Mouse (Mus musculus) kidney, adult 2 months (tissue): ENCODE measurements at regions not wholly inside any gene's neighbourhood (a gene's known extent, or its start where the extent isn't known, plus 50 kb on each side); places are given as distances from the start of the nearest gene placed in this dataset.

ENCODE experiments used
- CTCF ChIP-seq: fragments of 200-500 bp; conservative IDR thresholded peaks from 2 replicates; pipeline ENCODE4 v1.5.1; 2011; ENCODE audit warnings: low read depth, mild to moderate bottlenecking, control low read depth, low read length, moderate library complexity, mixed read lengths; ENCODE audit not compliant: insufficient read depth, insufficient read length
- POLR2A ChIP-seq: fragments of 200-500 bp; IDR thresholded peaks from one replicate; pipeline ENCODE4 v1.6.1; 2011; ENCODE audit warnings: low read depth, low read length, control low read depth

DNA sequence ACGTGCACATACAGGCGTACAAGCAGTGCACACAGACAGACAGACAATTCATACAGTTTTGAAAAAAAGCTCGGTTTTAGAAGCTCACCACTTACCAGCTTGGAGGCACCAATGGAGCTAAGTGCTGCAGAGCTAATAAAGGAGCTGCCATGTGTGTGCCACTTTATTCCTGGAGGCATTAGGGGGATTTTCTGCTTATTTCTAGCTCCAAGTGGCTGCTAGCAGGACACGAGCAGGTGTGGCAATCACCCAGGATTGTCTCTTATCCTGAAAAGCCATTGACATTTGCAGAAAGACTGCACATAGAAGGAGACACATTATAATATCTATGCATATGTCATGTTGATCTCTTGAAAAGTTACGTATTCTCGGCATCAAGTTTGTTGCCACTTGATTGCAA is 472.5 kb downstream of the Slc4a3 start:
- TF ChIP-seq POLR2A (no peak), CTCF (no peak)
